Mouse (Mus musculus) cerebellum, adult 2 months (tissue): Measurements from ENCODE around the gene 6430548M08Rik.

Experiments used
- CTCF ChIP-seq: fragments of 200-500 bp; IDR thresholded peaks from 2 replicates; pipeline ENCODE4 v1.5.1; 2011; ENCODE audit warnings: low read depth, mild to moderate bottlenecking, control low read depth, low read length, moderate library complexity, borderline replicate concordance; ENCODE audit not compliant: insufficient read depth
- POLR2A ChIP-seq: fragments of 200-500 bp; IDR thresholded peaks from 2 replicates; pipeline ENCODE4 v1.6.1; 2011; ENCODE audit warnings: low read length, control low read depth, borderline replicate concordance; ENCODE audit not compliant: insufficient read depth

GRCm38 (mm10) chr8:120189440-120189839 lies 75.5 kb downstream of the 6430548M08Rik start:
- no peak for TF ChIP-seq POLR2A
- TF ChIP-seq CTCF, result no peak
